Mouse (Mus musculus): Measurements from ENCODE around the gene Tbl1xr1. TPM values are rescaled to one million over a fixed set of nuclear protein-coding genes. Genes with fewer than 3 reads are reported as not detected.
A peak's percentile ranks its signal among the peaks of the same experiment; 100 is the strongest.

Gene Tbl1xr1
- polyA plus RNA-seq, 1 experiment from 2014 or later = 28.0 TPM

GRCm38 (mm10) chr3:22152773-22153172 is 76.3 kb downstream of the Tbl1xr1 start:
- ATAC-seq (ENCODE audit: low FRiP score, low read depth) = no peak
- Histone ChIP-seq H3K36me3 (peaks cover 18% of the 10 kb centered on the region), H3K9me3 (peaks cover 8% of the 10 kb centered on the region; the same call in 1 of the 2 replicates), H3K4me2 (replicated peaks) (no peak overlapping the region), H3K27me3 (no peaks in the 10 kb centered on the region), H3K4me1 (no peaks in the 10 kb centered on the region), H3K4me3 (no peak overlapping the region), H3K27ac (no peak overlapping the region), H3K9ac (no peak overlapping the region)
- 87% methylated on average over 1 of the region's 1 CpGs for WGBS

GRCm38 (mm10) chr3:22154522-22154921 is 78.1 kb downstream of the Tbl1xr1 start:
- Histone ChIP-seq H3K4me3 (no peak overlapping the region), H3K36me3 (peaks cover 14% of the 10 kb centered on the region), H3K27me3 (no peaks in the 10 kb centered on the region), H3K9ac (no peak overlapping the region), H3K27ac (no peak overlapping the region), H3K9me3 (peaks cover 11% of the 10 kb centered on the region; the same call in 1 of the 2 replicates), H3K4me2 (replicated peaks) (no peak overlapping the region), H3K4me1 (no peaks in the 10 kb centered on the region)
- 92% methylated on average over 3 of the region's 3 CpGs for WGBS
- ATAC-seq (ENCODE audit: low FRiP score, low read depth) = no peak

GRCm38 (mm10) chr3:22156397-22156796 is 79.9 kb downstream of the Tbl1xr1 start:
- H3K9ac ChIP-seq = no peak overlapping the region
- no peaks in the 10 kb centered on the region for H3K27me3 ChIP-seq
- ATAC-seq (ENCODE audit: low FRiP score, low read depth) = no peak
- WGBS = 89% methylated on average over 2 of the region's 2 CpGs
- peaks cover 11% of the 10 kb centered on the region; the same call in 1 of the 2 replicates for H3K9me3 ChIP-seq
- H3K4me2 ChIP-seq (replicated peaks) = no peak overlapping the region
- H3K4me3 ChIP-seq = no peak overlapping the region
- no peaks in the 10 kb centered on the region for H3K4me1 ChIP-seq
- peaks cover 14% of the 10 kb centered on the region for H3K36me3 ChIP-seq
- no peak overlapping the region for H3K27ac ChIP-seq

- no peak for ATAC-seq (ENCODE audit: low FRiP score, low read depth)
- 94% methylated on average over 3 of the region's 3 CpGs for WGBS
- 0 out of 2 replicates have a peak, but pooled peaks cover under 1% of the 10 kb centered on the region for H3K4me1 ChIP-seq
- peaks cover 13% of the 10 kb centered on the region for H3K36me3 ChIP-seq
- no peak overlapping the region for H3K27ac ChIP-seq
- 0 out of 2 replicates have a peak, but pooled peaks cover 3% of the 10 kb centered on the region for H3K9me3 ChIP-seq
- H3K27me3 ChIP-seq = no peaks in the 10 kb centered on the region
- no peak overlapping the region for H3K9ac ChIP-seq
- H3K4me3 ChIP-seq = no peak overlapping the region
- no peak overlapping the region for H3K4me2 ChIP-seq (replicated peaks)
These were observed 86.5 kb downstream of the Tbl1xr1 start for GRCm38 (mm10) chr3:22162948-22163347.

GRCm38 (mm10) chr3:22167856-22168255 is 91.4 kb downstream of the Tbl1xr1 start:
- no peaks in the 10 kb centered on the region for H3K27me3 ChIP-seq
- H3K36me3 ChIP-seq = peaks cover 13% of the 10 kb centered on the region
- H3K9me3 ChIP-seq = no peaks in the 10 kb centered on the region
- no peak overlapping the region for H3K4me3 ChIP-seq
- H3K27ac ChIP-seq = no peak overlapping the region
- no peak overlapping the region for H3K9ac ChIP-seq
- ATAC-seq (ENCODE audit: low FRiP score, low read depth) = no peak
- H3K4me2 ChIP-seq (replicated peaks) = no peak overlapping the region
- peaks cover 23% of the 10 kb centered on the region for H3K4me1 ChIP-seq
- 97% methylated on average over 2 of the region's 2 CpGs for WGBS

- no peak for ATAC-seq (ENCODE audit: low FRiP score, low read depth)
- Histone ChIP-seq H3K36me3 (peaks cover 10% of the 10 kb centered on the region), H3K9ac (no peak overlapping the region), H3K4me3 (no peak overlapping the region), H3K9me3 (no peaks in the 10 kb centered on the region), H3K4me2 (replicated peaks) (no peak overlapping the region), H3K27me3 (no peaks in the 10 kb centered on the region), H3K4me1 (peaks cover 28% of the 10 kb centered on the region), H3K27ac (no peak overlapping the region)
- WGBS = 79% methylated on average over 4 of the region's 4 CpGs
These were observed 92.0 kb downstream of the Tbl1xr1 start for GRCm38 (mm10) chr3:22168432-22168831.

- Histone ChIP-seq H3K9me3 (no peaks in the 10 kb centered on the region), H3K27me3 (no peaks in the 10 kb centered on the region), H3K9ac (no peak overlapping the region), H3K4me1 (peaks cover 34% of the 10 kb centered on the region), H3K4me3 (no peak overlapping the region), H3K36me3 (no peaks in the 10 kb centered on the region), H3K4me2 (replicated peaks) (no peak overlapping the region), H3K27ac (no peak overlapping the region)
- 77% methylated on average over 8 of the region's 8 CpGs for WGBS
- ATAC-seq (ENCODE audit: low FRiP score, low read depth) = no peak
These were observed 95.1 kb downstream of the Tbl1xr1 start for GRCm38 (mm10) chr3:22171526-22171925.

GRCm38 (mm10) chr3:22172410-22172809 is 96.0 kb downstream of the Tbl1xr1 start:
- ATAC-seq (ENCODE audit: low FRiP score, low read depth) = peak; percentile 30; the same call in 1 of the 2 replicates
- Histone ChIP-seq H3K9ac (no peak overlapping the region), H3K4me3 (no peak overlapping the region), H3K9me3 (no peaks in the 10 kb centered on the region), H3K4me2 (replicated peaks) (no peak overlapping the region), H3K27ac (0 out of 2 replicates have a peak overlapping the region, but pooled peaks have one; percentile 39), H3K36me3 (no peaks in the 10 kb centered on the region), H3K27me3 (no peaks in the 10 kb centered on the region), H3K4me1 (peaks cover 34% of the 10 kb centered on the region)
- 48% methylated on average over 2 of the region's 2 CpGs for WGBS

- Histone ChIP-seq H3K27ac (no peak overlapping the region), H3K9me3 (no peaks in the 10 kb centered on the region), H3K9ac (no peak overlapping the region), H3K27me3 (no peaks in the 10 kb centered on the region), H3K4me3 (no peak overlapping the region), H3K4me1 (peaks cover 32% of the 10 kb centered on the region), H3K36me3 (no peaks in the 10 kb centered on the region), H3K4me2 (replicated peaks) (no peak overlapping the region)
- ATAC-seq (ENCODE audit: low FRiP score, low read depth) = no peak
- WGBS = 89% methylated on average over 5 of the region's 5 CpGs
These were observed 96.7 kb downstream of the Tbl1xr1 start for GRCm38 (mm10) chr3:22173171-22173570.

GRCm38 (mm10) chr3:22174232-22174631 is 97.8 kb downstream of the Tbl1xr1 start:
- H3K4me3 ChIP-seq = no peak overlapping the region
- no peaks in the 10 kb centered on the region for H3K27me3 ChIP-seq
- no peak overlapping the region for H3K4me2 ChIP-seq (replicated peaks)
- H3K4me1 ChIP-seq = peaks cover 29% of the 10 kb centered on the region
- no peak overlapping the region for H3K27ac ChIP-seq
- ATAC-seq (ENCODE audit: low FRiP score, low read depth) = peak; percentile 17; the same call in 1 of the 2 replicates
- H3K9ac ChIP-seq = no peak overlapping the region
- 43% methylated on average over 4 of the region's 4 CpGs for WGBS
- no peaks in the 10 kb centered on the region for H3K36me3 ChIP-seq
- no peaks in the 10 kb centered on the region for H3K9me3 ChIP-seq

GRCm38 (mm10) chr3:22180076-22180475 is 103.6 kb downstream of the Tbl1xr1 start:
- no peak overlapping the region for H3K27ac ChIP-seq
- no peak overlapping the region for H3K4me2 ChIP-seq (replicated peaks)
- no peaks in the 10 kb centered on the region; the same call in 1 of the 2 replicates for H3K4me1 ChIP-seq
- no peak overlapping the region for H3K4me3 ChIP-seq
- H3K9ac ChIP-seq = no peak overlapping the region
- no peaks in the 10 kb centered on the region for H3K36me3 ChIP-seq
- no peaks in the 10 kb centered on the region for H3K9me3 ChIP-seq
- H3K27me3 ChIP-seq = no peaks in the 10 kb centered on the region
- ATAC-seq (ENCODE audit: low FRiP score, low read depth) = no peak
- 74% methylated on average over 3 of the region's 4 CpGs for WGBS

- H3K27ac ChIP-seq = no peak overlapping the region
- no peak overlapping the region for H3K4me2 ChIP-seq (replicated peaks)
- H3K9ac ChIP-seq = no peak overlapping the region
- H3K4me1 ChIP-seq = no peaks in the 10 kb centered on the region; the same call in 1 of the 2 replicates
- WGBS = 90% methylated on average over 2 of the region's 2 CpGs
- no peak for ATAC-seq (ENCODE audit: low FRiP score, low read depth)
- H3K27me3 ChIP-seq = no peaks in the 10 kb centered on the region
- H3K9me3 ChIP-seq = no peaks in the 10 kb centered on the region
- H3K36me3 ChIP-seq = no peaks in the 10 kb centered on the region
- no peak overlapping the region for H3K4me3 ChIP-seq
These were observed 104.6 kb downstream of the Tbl1xr1 start for GRCm38 (mm10) chr3:22181026-22181425.

GRCm38 (mm10) chr3:22185265-22185664 is 108.8 kb downstream of the Tbl1xr1 start:
- no peaks in the 10 kb centered on the region for H3K9me3 ChIP-seq
- no peak for ATAC-seq (ENCODE audit: low FRiP score, low read depth)
- peaks cover 8% of the 10 kb centered on the region for H3K36me3 ChIP-seq
- no peak overlapping the region for H3K27ac ChIP-seq
- H3K4me3 ChIP-seq = no peak overlapping the region
- no peaks in the 10 kb centered on the region for H3K4me1 ChIP-seq
- 88% methylated on average over 4 of the region's 4 CpGs for WGBS
- H3K4me2 ChIP-seq (replicated peaks) = no peak overlapping the region
- no peak overlapping the region for H3K9ac ChIP-seq
- H3K27me3 ChIP-seq = no peaks in the 10 kb centered on the region

Data from limb, embryonic 13.5 days (tissue).